Mouse (Mus musculus) heart, embryonic 11.5 days (tissue): ENCODE measurements around the gene Tmem63b. TPM values are rescaled to one million over a fixed set of nuclear protein-coding genes. Genes with fewer than 3 reads are reported as not detected.
A peak's percentile ranks its signal among the peaks of the same experiment; 100 is the strongest.

Experiments used
- ATAC-seq: fragments of 200-750 bp; cut with Nextera tagmentation; replicated peaks from 2 replicates; pipeline ENCODE4 v1.8.0; 2017; ENCODE audit warnings: moderate library complexity; ENCODE audit not compliant: insufficient number of reproducible peaks, low FRiP score, low TSS enrichment
- H3K27ac ChIP-seq: fragments of 300-500 bp; sonication (generic); 2 replicates; pipeline ENCODE4 v1.5.1; 2014; ENCODE audit warnings: mild to moderate bottlenecking, low read depth, low read length
- H3K27me3 ChIP-seq: fragments of 300-500 bp; sonication (generic); 2 replicates; pipeline ENCODE4 v1.6.1; 2014; ENCODE audit warnings: mild to moderate bottlenecking, low read length, mixed read lengths; ENCODE audit not compliant: control insufficient read depth, insufficient read depth
- H3K36me3 ChIP-seq: fragments of 300-500 bp; sonication (generic); 2 replicates; pipeline ENCODE4 v1.6.1; 2014; ENCODE audit warnings: mild to moderate bottlenecking, low read length, moderate library complexity, mixed read lengths; ENCODE audit not compliant: control insufficient read depth, insufficient read depth
- H3K4me1 ChIP-seq: fragments of 300-500 bp; sonication (generic); 2 replicates; pipeline ENCODE4 v1.6.1; 2014; ENCODE audit warnings: low read length; ENCODE audit not compliant: control insufficient read depth, insufficient read depth
- H3K4me2 ChIP-seq: fragments of 300-500 bp; sonication (generic); 2 replicates; pipeline ENCODE4 v1.6.1; 2014; ENCODE audit warnings: mild to moderate bottlenecking, moderate library complexity
- H3K4me3 ChIP-seq: fragments of 300-500 bp; sonication (generic); 2 replicates; pipeline ENCODE4 v1.5.1; 2014; ENCODE audit warnings: low read depth, low read length
- H3K9ac ChIP-seq: fragments of 300-500 bp; sonication (generic); 2 replicates; pipeline ENCODE4 v1.6.1; 2014; ENCODE audit warnings: mild to moderate bottlenecking, low read depth, low read length, moderate library complexity
- H3K9me3 ChIP-seq: fragments of 300-500 bp; sonication (generic); replicated peaks from 2 replicates; pipeline ENCODE4 v1.6.1; 2016; ENCODE audit warnings: low read length; ENCODE audit not compliant: control insufficient read depth
- WGBS: fragments of 180-500 bp; shearing (Covaris S2); extraction: QIAGEN DNeasy Blood & Tissue Kit; methylation state at CpG from one replicate; pipeline ENCODE4 v1.1.7; 2014; ENCODE audit not compliant: insufficient replicate concordance; 5-methylcytosine and 5-hydroxymethylcytosine counted together
- polyA plus RNA-seq: library from polyadenylated mRNA; unstranded; fragments of >200 nt; fragmentation: Nextera tagmentation; extraction: Ambion mirVana; gene quantifications from 2 replicates; pipeline ENCODE4 v1.2.1, GENCODE M21; 2014

The Tmem63b gene
- polyA plus RNA-seq, 1 experiment from 2014 or later = 27.6 TPM

- no peaks in the 10 kb centered on the region for H3K9me3 ChIP-seq
- H3K36me3 ChIP-seq = no peaks in the 10 kb centered on the region
- H3K4me2 ChIP-seq = no peak overlapping the region
- no peak overlapping the region for H3K4me3 ChIP-seq
- WGBS = 21% methylated on average over 6 of the region's 6 CpGs
- no peaks in the 10 kb centered on the region for H3K4me1 ChIP-seq
- ATAC-seq = no peak
- H3K27me3 ChIP-seq = no peaks in the 10 kb centered on the region
- H3K27ac ChIP-seq = no peak overlapping the region
- H3K9ac ChIP-seq = no peak overlapping the region
These were observed 30.9 kb downstream of the Tmem63b start for GRCm38 (mm10) chr17:45655820-45656219.

- H3K4me3 ChIP-seq = no peak overlapping the region
- no peaks in the 10 kb centered on the region for H3K9me3 ChIP-seq
- no peaks in the 10 kb centered on the region for H3K36me3 ChIP-seq
- no peaks in the 10 kb centered on the region for H3K4me1 ChIP-seq
- no peak overlapping the region for H3K9ac ChIP-seq
- no peak for ATAC-seq
- H3K4me2 ChIP-seq = no peak overlapping the region
- H3K27ac ChIP-seq = no peak overlapping the region
- no peaks in the 10 kb centered on the region for H3K27me3 ChIP-seq
- WGBS = 65% methylated on average over 7 of the region's 7 CpGs
These were observed 33.5 kb downstream of the Tmem63b start for GRCm38 (mm10) chr17:45653233-45653632.

GRCm38 (mm10) chr17:45644185-45644584 is 42.5 kb downstream of the Tmem63b start:
- H3K9me3 ChIP-seq = no peaks in the 10 kb centered on the region
- no peaks in the 10 kb centered on the region for H3K27me3 ChIP-seq
- no peak overlapping the region for H3K4me2 ChIP-seq
- no peaks in the 10 kb centered on the region for H3K36me3 ChIP-seq
- no peak for ATAC-seq
- H3K4me3 ChIP-seq = no peak overlapping the region
- no peak overlapping the region for H3K27ac ChIP-seq
- no peaks in the 10 kb centered on the region for H3K4me1 ChIP-seq
- no peak overlapping the region for H3K9ac ChIP-seq
- WGBS = 89% methylated on average over 4 of the region's 4 CpGs

- Histone ChIP-seq H3K36me3 (no peaks in the 10 kb centered on the region), H3K9ac (0 out of 2 replicates have a peak overlapping the region, but pooled peaks have one; percentile 28), H3K4me3 (no peak overlapping the region), H3K4me2 (no peak overlapping the region), H3K9me3 (no peaks in the 10 kb centered on the region), H3K27ac (no peak overlapping the region), H3K4me1 (no peaks in the 10 kb centered on the region), H3K27me3 (no peaks in the 10 kb centered on the region)
- WGBS = 24% methylated on average over 12 of the region's 12 CpGs
- peak; percentile 52 for ATAC-seq
These were observed 44.0 kb downstream of the Tmem63b start for GRCm38 (mm10) chr17:45642701-45643100.

- Histone ChIP-seq H3K4me3 (no peak overlapping the region), H3K9ac (no peak overlapping the region), H3K27me3 (no peaks in the 10 kb centered on the region), H3K4me2 (no peak overlapping the region), H3K4me1 (no peaks in the 10 kb centered on the region), H3K9me3 (no peaks in the 10 kb centered on the region), H3K27ac (no peak overlapping the region), H3K36me3 (no peaks in the 10 kb centered on the region)
- 88% methylated on average over 8 of the region's 8 CpGs for WGBS
- no peak for ATAC-seq
These were observed 44.7 kb downstream of the Tmem63b start for GRCm38 (mm10) chr17:45641981-45642380.

GRCm38 (mm10) chr17:45638596-45639295 is 48.0 kb downstream of the Tmem63b start:
- Histone ChIP-seq H3K9ac (no peak overlapping the region), H3K4me1 (no peaks in the 10 kb centered on the region), H3K9me3 (no peaks in the 10 kb centered on the region), H3K27me3 (no peaks in the 10 kb centered on the region), H3K4me2 (no peak overlapping the region), H3K27ac (no peak overlapping the region), H3K4me3 (no peak overlapping the region), H3K36me3 (no peaks in the 10 kb centered on the region)
- WGBS = 71% methylated on average over 16 of the region's 16 CpGs
- no peak for ATAC-seq

- no peak for ATAC-seq
- Histone ChIP-seq H3K4me1 (peaks cover 13% of the 10 kb centered on the region; the same call in 1 of the 2 replicates), H3K9me3 (no peaks in the 10 kb centered on the region), H3K9ac (no peak overlapping the region), H3K27me3 (no peaks in the 10 kb centered on the region), H3K36me3 (no peaks in the 10 kb centered on the region), H3K4me3 (no peak overlapping the region), H3K27ac (no peak overlapping the region), H3K4me2 (no peak overlapping the region)
- 72% methylated on average over 5 of the region's 5 CpGs for WGBS
These were observed 52.7 kb downstream of the Tmem63b start for GRCm38 (mm10) chr17:45634033-45634432.

- no peaks in the 10 kb centered on the region for H3K9me3 ChIP-seq
- H3K27me3 ChIP-seq = no peaks in the 10 kb centered on the region
- H3K27ac ChIP-seq = no peak overlapping the region
- H3K4me1 ChIP-seq = peaks cover 13% of the 10 kb centered on the region; the same call in 1 of the 2 replicates
- H3K9ac ChIP-seq = no peak overlapping the region
- no peak for ATAC-seq
- H3K4me3 ChIP-seq = no peak overlapping the region
- no peaks in the 10 kb centered on the region for H3K36me3 ChIP-seq
- WGBS = 76% methylated on average over 6 of the region's 6 CpGs
- H3K4me2 ChIP-seq = no peak overlapping the region
These were observed 54.8 kb downstream of the Tmem63b start for GRCm38 (mm10) chr17:45631940-45632339.

GRCm38 (mm10) chr17:45630992-45631391 is 55.7 kb downstream of the Tmem63b start:
- WGBS = 48% methylated on average over 3 of the region's 3 CpGs
- H3K4me3 ChIP-seq = no peak overlapping the region
- no peak overlapping the region for H3K27ac ChIP-seq
- H3K9ac ChIP-seq = no peak overlapping the region
- no peaks in the 10 kb centered on the region for H3K9me3 ChIP-seq
- H3K27me3 ChIP-seq = no peaks in the 10 kb centered on the region
- H3K4me1 ChIP-seq = peaks cover 16% of the 10 kb centered on the region; the same call in 1 of the 2 replicates
- no peaks in the 10 kb centered on the region for H3K36me3 ChIP-seq
- ATAC-seq = no peak
- H3K4me2 ChIP-seq = no peak overlapping the region
